Mouse (Mus musculus): ENCODE measurements around the gene Hnrnpr.

Gene Hnrnpr

DNA sequence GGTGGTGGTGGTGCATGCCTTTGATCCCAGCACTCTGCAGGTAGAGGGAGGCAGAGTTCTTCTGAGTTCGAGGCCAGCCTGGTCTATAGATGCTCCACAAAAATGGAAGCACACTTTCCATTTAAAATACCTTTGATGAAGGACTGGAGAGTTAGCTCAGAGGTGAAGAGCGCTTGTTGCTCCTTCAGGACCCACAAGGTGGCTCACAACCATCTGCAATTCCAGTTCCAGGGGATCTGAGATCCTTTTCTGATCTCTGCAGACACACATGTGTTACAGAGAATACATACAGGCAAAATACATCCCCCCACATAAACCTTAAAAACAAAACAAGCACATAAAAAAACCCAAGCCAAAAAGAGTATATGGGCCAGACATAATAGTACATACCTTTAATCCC, 2.4 kb upstream of the Hnrnpr start:
- no peak for DNase-seq (ENCODE audit: low spot score in 2 of 2)

GRCm38 (mm10) chr4:136309780-136310179, 962 bp upstream of the Hnrnpr start:
- DNase-seq (ENCODE audit: low spot score in 2 of 2): no peak

DNA sequence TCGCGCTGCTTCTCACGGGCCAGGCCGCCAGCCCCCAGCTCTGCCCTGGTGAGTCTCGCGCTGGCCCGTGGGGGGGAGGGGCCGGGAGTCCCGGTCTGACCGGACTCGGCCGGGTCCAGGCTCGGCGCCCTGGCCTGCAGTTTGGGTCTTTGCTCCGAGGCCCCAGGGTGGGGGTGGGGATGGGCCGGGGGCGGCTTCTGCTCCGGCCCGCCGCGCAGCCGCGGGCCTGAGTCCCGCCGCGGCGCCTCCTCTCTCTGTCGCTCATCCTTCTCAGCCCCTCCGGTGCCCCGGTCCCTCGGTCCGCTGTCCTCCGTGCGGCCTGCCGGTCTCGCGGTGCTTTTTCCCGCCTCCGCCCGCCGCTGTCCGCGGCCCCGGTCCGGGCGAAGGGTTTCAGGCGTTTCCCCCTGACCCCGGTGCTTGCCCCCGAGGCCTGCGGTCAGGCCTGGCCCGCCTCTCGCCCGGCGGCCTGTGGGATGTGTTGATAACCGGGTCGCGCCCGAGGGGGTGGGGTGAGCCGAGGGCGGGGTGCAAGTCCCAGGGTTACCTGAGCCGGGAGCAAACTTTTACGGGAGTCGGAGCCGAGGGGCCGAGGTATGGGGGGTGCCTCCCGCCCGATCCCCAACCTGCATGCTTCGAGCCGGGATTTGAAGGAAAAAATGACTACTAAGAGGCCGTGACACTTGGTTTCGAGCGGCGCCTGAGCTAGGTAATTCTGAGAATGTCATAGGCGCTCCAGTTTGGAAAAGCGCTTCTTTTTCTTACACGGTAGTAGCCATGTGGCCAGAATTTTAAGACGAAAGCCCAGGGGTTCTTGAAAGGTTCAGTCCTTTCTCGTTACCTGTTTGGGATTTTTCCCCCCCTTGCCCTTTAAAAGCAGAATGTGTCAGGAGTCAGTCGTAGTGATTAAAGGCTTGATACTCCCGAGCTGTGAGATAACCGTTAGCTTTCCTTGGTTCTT, 579 bp downstream of the Hnrnpr start:
- no peak for DNase-seq (ENCODE audit: low spot score in 2 of 2)

DNA sequence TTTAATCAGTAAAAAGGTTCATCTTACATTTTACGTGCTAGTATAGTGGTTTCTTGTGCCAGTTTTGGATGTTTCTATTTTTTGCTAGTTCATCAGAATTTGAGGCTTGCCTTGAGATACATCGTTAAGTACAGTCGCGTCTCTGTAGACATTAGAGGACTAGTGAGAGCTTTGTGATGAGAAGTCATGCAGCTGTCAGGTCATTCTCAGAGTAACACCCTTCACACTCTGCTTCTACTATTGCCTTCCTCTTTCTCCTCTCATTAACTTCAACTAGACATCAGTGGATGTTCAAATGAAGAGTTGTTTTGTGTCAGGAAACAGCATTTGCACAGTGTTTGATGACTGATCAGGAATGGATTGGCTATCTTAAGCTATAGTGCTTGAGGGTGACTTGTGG, 1.9 kb downstream of the Hnrnpr start:
- DNase-seq (ENCODE audit: low spot score in 2 of 2): no peak

GRCm38 (mm10) chr4:136317667-136318066, 6.9 kb downstream of the Hnrnpr start:
- no peak for DNase-seq (ENCODE audit: low spot score in 2 of 2)

DNA sequence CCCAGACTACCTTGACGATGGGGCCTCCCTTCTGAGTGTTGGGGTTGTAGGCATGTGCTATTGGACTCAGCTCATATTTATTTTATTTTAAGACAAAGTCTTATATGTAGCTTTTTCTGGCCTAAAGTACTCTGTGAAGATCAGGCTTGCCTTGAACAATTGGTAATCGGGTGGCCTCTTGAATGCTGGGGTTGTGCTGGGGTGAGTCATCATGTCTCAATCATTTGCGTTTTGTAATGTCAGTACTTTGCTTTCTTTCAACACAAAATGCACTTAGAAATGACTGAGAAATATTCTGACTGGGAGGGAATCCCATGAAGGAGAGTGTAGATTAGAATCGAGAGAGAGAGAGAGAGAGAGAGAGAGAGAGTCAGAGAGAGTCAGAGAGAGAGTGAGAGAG, 9.3 kb downstream of the Hnrnpr start:
- no peak for DNase-seq (ENCODE audit: low spot score in 2 of 2)

GRCm38 (mm10) chr4:136324226-136324625, 13.5 kb downstream of the Hnrnpr start:
- no peak for DNase-seq (ENCODE audit: low spot score in 2 of 2)

- no peak for DNase-seq (ENCODE audit: low spot score in 2 of 2)
These were observed 16.5 kb downstream of the Hnrnpr start for GRCm38 (mm10) chr4:136327238-136327637.

GRCm38 (mm10) chr4:136328115-136328514, 17.4 kb downstream of the Hnrnpr start:
- no peak for DNase-seq (ENCODE audit: low spot score in 2 of 2)

GRCm38 (mm10) chr4:136331709-136332108, 21.0 kb downstream of the Hnrnpr start:
- DNase-seq (ENCODE audit: low spot score in 2 of 2): no peak

DNA sequence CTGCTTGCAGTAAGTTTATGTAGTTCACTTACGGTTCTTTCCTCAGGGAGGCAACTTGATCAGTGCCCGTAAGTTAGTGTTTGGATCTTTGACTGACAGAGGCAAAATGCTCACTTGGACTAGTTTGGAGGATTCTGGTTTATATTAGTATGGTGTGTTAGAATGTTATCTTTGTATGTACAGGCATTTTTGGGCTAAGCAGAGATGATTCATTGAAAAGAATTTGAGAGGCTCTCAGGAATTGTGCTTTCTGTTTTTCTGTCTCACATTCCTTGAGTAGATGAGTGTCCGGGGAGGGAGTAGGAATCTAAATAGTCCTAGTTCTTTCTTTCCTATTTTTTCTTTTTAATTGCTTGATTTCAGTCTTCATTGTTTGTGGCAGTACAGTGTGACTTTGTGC, 22.4 kb downstream of the Hnrnpr start:
- DNase-seq (ENCODE audit: low spot score in 2 of 2): no peak

GRCm38 (mm10) chr4:136335065-136335464, 24.3 kb downstream of the Hnrnpr start:
- DNase-seq (ENCODE audit: low spot score in 2 of 2): no peak

- no peak for DNase-seq (ENCODE audit: low spot score in 2 of 2)
These were observed 26.4 kb downstream of the Hnrnpr start for GRCm38 (mm10) chr4:136337129-136337528.

GRCm38 (mm10) chr4:136349616-136350015, 38.9 kb downstream of the Hnrnpr start:
- DNase-seq (ENCODE audit: low spot score in 2 of 2): no peak

DNA sequence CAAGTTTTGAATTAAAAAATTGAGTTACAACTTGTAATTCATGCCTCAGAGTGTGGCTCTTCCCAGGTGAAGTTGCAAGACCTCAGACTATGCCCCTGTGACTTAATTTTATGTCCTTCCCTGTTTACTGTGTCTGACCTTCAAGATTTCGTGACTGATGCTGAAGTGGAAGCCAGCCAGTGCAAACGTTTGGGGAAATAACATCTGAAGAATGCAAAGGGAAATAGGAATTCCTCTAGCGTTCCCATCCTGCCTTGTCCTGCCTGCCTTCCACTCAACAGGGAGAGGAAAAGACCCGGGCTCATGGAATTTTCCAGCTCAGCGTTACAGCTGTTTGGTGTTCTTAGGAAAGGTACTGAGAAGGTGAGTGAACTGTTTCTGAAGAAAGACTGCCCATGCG, 46.3 kb downstream of the Hnrnpr start:
- no peak for DNase-seq (ENCODE audit: low spot score in 2 of 2)

- DNase-seq (ENCODE audit: low spot score in 2 of 2): no peak
These were observed 46.7 kb downstream of the Hnrnpr start for GRCm38 (mm10) chr4:136357429-136357828.

DNA sequence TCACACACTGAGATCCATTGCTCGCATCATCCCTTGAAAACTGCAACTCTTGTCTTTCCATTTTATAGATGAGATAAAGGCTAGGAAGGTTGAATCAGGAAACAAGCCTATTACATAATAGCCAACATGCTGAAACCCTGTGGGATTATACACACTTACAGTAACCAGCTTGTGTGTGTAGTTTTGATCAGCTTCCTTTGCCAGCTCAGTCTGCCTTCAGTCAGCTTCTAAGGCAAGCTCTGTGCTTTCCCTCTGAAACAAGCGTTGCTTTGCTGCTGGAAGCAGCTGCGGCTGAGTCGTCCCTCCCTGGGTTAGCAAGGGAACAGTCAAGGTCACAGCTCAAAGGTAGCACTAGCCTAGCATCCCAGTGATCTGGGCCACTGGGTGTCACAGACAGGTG, 57.1 kb downstream of the Hnrnpr start:
- no peak for DNase-seq (ENCODE audit: low spot score in 2 of 2)

DNA sequence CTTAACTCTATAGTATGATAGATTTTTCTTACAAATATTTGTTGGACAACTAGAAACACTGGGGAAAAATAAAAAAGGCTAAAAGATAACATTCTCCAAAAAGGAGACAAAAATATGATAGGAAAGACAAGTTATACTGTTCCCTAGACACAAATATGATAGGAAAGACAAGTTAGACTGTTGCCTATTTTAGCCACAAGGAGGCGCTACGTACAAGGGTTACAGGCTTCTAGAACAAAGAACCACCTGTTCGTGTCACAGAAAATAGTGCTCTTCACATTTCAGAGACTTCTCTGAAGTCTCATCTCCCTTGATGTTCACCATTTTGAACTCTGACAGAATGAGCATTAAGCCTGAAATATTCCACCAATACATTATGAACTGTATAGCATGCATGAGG, 59.0 kb downstream of the Hnrnpr start:
- peak in 1 of 2 experiments; percentile 26 for DNase-seq (ENCODE audit: low spot score in 2 of 2)

DNA sequence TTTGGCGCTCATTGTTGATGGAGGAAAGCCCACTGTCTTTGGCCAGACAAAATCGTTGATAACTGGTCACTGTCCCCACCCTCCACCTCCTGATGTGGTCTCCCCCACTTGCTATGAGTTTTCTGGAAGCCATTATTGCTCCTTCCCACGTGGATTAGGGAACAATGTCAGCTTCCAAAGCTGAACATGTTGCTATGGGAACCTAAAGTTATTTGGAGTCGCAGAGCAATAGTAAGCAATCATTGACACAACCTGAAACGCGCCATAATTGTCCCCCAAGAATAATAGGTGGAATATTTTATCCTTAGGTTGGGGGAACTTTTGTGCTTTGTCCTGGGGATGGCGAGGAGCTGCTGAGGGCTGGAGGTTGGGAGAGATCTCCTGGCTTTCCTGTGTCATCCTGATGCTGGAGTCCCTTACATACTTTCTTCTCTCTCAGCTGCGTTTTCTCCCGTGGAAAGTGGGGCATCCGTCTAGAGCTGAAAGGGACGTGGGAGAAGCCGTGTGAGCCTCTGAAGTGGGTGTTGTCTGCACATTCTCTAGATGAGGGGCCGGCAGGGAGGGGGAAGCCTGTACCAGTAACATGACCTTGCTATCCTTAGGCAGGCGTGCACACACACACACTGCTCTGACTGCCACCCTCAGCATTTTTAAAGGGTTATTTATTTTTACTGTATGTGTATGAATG, 62.9 kb downstream of the Hnrnpr start:
- DNase-seq (ENCODE audit: low spot score in 2 of 2): peak; percentile 36 to 49

GRCm38 (mm10) chr4:136377001-136377400, 66.3 kb downstream of the Hnrnpr start:
- DNase-seq (ENCODE audit: low spot score in 2 of 2): no peak

- DNase-seq (ENCODE audit: low spot score in 2 of 2): no peak
These were observed 72.3 kb downstream of the Hnrnpr start for GRCm38 (mm10) chr4:136383052-136383451.

- DNase-seq (ENCODE audit: low spot score in 2 of 2): no peak
These were observed 73.1 kb downstream of the Hnrnpr start for GRCm38 (mm10) chr4:136383839-136384238.

DNA sequence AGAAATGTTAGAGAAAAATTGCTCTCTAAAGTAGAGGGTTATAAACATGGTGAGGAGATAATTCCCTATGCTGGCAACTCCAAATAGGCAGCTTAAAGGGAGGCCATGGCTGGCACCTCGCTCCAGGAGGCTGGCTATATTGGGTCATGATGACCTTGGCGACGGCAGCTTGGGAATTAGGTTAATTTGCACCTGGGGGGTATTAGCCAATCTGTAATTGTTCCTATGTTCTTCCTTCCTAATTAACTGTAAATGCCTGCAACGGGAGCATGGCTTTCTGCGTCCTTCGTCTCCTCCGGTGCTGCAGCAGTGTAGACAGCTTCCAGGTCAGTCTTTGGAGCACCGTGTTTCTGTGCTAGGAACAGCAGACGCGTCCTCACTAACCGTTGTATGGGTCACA, 76.5 kb downstream of the Hnrnpr start:
- DNase-seq (ENCODE audit: low spot score in 2 of 2): no peak

Measured in right cerebral cortex, postnatal 36 days (tissue).